26 mouse cellular contexts compared by ENCODE assay signal in the genomic region with DNA sequence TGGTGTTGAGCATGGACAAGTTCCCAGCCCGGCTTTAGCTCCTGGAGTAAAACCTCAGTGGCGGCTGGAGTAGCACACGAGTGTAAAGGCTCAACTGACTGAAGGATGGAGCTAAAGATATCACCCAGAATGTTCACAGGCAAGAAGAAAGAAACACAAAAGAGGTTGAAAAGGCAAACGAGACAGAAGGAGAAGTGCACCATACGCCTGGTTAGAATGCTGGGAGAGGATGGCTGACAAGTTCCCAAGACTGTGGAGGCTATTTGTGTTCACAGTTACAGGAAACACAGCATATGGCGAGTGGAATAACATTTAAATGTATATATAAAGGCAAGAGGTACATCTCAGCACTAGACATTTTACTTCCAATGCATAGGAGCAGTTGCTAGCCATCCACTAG. TPM values are rescaled to one million over a fixed set of nuclear protein-coding genes. Genes with fewer than 3 reads are reported as not detected.
A peak's percentile ranks its signal among the peaks of the same experiment; 100 is the strongest.
DNase-seq lines count a peak whose midpoint lies in the region; ATAC-seq lines count a peak whose summit lies in the region.
"Had no signal": no experiment of that assay in that cellular context is flagged by ENCODE, and none has a peak within 500 bp of the region (broad histone marks: within the 10 kb centered on the region; RNA-seq: fewer than 3 reads in every experiment).

No protein-coding gene starts in this region.

- H3K9me3 ChIP-seq in forebrain, embryonic 16.5 days (ENCODE audit: control insufficient read depth, low read length): no peaks in the 10 kb centered on the region
- H3K9me3 ChIP-seq: G1E had no signal

- H3K4me2 ChIP-seq in forebrain, embryonic 16.5 days (ENCODE audit: low read length): no peak overlapping the region

- H3K9ac ChIP-seq in forebrain, embryonic 16.5 days (replicated peaks; ENCODE audit: low read depth, low read length): no peak overlapping the region

- WGBS in forebrain, embryonic 16.5 days: 85% methylated on average over 6 of the region's 6 CpGs

- peaks cover 17% of the 10 kb centered on the region for H3K36me3 ChIP-seq in forebrain, embryonic 16.5 days (ENCODE audit: control insufficient read depth, insufficient read depth)

- no peaks in the 10 kb centered on the region for H3K27me3 ChIP-seq in forebrain, embryonic 16.5 days (replicated peaks; ENCODE audit: control insufficient read depth, insufficient read depth, low read length)
- H3K27me3 ChIP-seq: CH12.LX, Patski had no signal

- no peak for DNase-seq in frontal cortex, postnatal 14 days (ENCODE audit: low spot score in 2 of 2)
- peak; percentile 67 for DNase-seq in brain, adult 2 months (ENCODE audit: low read depth, low spot score)
- peak; percentile 68 for DNase-seq in telencephalon, adult 2 months (ENCODE audit: low read depth, low spot score)
- no peak for DNase-seq in gastrocnemius, postnatal 25 days
- DNase-seq: adrenal gland, adult 2 months; adrenal gland, adult 8-10 months; adrenal gland, postnatal 10 days; adrenal gland, postnatal 14 days; adrenal gland, postnatal 25 days; adrenal gland, postnatal 36 days; B cell, adult 2 months; cerebellum, adult 11 months; cerebellum, adult 11-12 months; cerebellum, adult 18-20 months; cerebellum, adult 2 months had no signal

- no peaks in the 10 kb centered on the region for H3K4me1 ChIP-seq in forebrain, embryonic 16.5 days (replicated peaks; ENCODE audit: control insufficient read depth, insufficient read depth, low read length)

- H3K4me3 ChIP-seq in forebrain, embryonic 16.5 days (replicated peaks; ENCODE audit: low read length): no peak overlapping the region

- ATAC-seq in frontal cortex, adult (ENCODE audit: low TSS enrichment): peak; percentile 89
- no peak for ATAC-seq in forebrain, embryonic 16.5 days
- ATAC-seq: activated CD4-positive, CD25-positive, alpha-beta regulatory T cell, adult 4 months; CD4-positive, CD25-positive, alpha-beta regulatory T cell, adult 4 months; Patski had no signal

- H3K27ac ChIP-seq in forebrain, embryonic 16.5 days (ENCODE audit: low read length): no peak overlapping the region

RNA-seq across cellular contexts. Expression of gene Ift172, which starts 17.9 kb away (rescaled TPM):
- total RNA-seq in gastrocnemius, postnatal 25 days (2021): 10 to 100 TPM; 21.0 to 24.4 TPM
- 34.2 and 39.4 TPM in 2 replicates for polyA plus RNA-seq in forebrain, embryonic 16.5 days (2015; fragmentation: Nextera tagmentation; extraction: Ambion mirVana)

RNA-seq across cellular contexts. Expression of gene Krtcap3, which starts 21.5 kb away (rescaled TPM):
- 1 to 10 TPM; 1.8 to 1.9 TPM for total RNA-seq in gastrocnemius, postnatal 25 days (2021)
- polyA plus RNA-seq in forebrain, embryonic 16.5 days (2015; fragmentation: Nextera tagmentation; extraction: Ambion mirVana): 2.4 and 3.8 TPM in 2 replicates

RNA-seq across cellular contexts. Expression of gene Fndc4, which starts 22.9 kb away (rescaled TPM):
- total RNA-seq in gastrocnemius, postnatal 25 days (2021): 1 to 10 TPM; 1.5 to 3.1 TPM
- 81.8 and 90.6 TPM in 2 replicates for polyA plus RNA-seq in forebrain, embryonic 16.5 days (2015; fragmentation: Nextera tagmentation; extraction: Ambion mirVana)
- total RNA-seq: MEL had no signal
- polyA plus RNA-seq: activated CD4-positive, CD25-positive, alpha-beta regulatory T cell, adult 4 months; CD4-positive, CD25-positive, alpha-beta regulatory T cell, adult 4 months; G1E had no signal

RNA-seq across cellular contexts. Expression of gene Gckr, which starts 24.2 kb away (rescaled TPM):
- total RNA-seq in gastrocnemius, postnatal 25 days (2021): not detected
- polyA plus RNA-seq in forebrain, embryonic 16.5 days (2015; fragmentation: Nextera tagmentation; extraction: Ambion mirVana): 0.27 TPM in 1 of 2 replicates, not detected in the other
- total RNA-seq: CH12.LX had no signal
- polyA plus RNA-seq: activated CD4-positive, CD25-positive, alpha-beta regulatory T cell, adult 4 months; C2C12; CD4-positive, CD25-positive, alpha-beta regulatory T cell, adult 4 months; G1E had no signal

RNA-seq across cellular contexts. Expression of gene Gm9970, which starts 32.0 kb away (rescaled TPM):
- not detected for total RNA-seq in gastrocnemius, postnatal 25 days (2021)
- polyA plus RNA-seq in forebrain, embryonic 16.5 days (2015; fragmentation: Nextera tagmentation; extraction: Ambion mirVana): 0.99 TPM in 1 of 2 replicates, not detected in the other
- total RNA-seq: adrenal gland, adult 2 months; adrenal gland, postnatal 14 days; adrenal gland, postnatal 25 days; adrenal gland, postnatal 36 days; CH12.LX; ES-E14; G1E; MEL had no signal
- polyA plus RNA-seq: activated CD4-positive, CD25-positive, alpha-beta regulatory T cell, adult 4 months; brain, embryonic 14.5 days; CD4-positive, CD25-positive, alpha-beta regulatory T cell, adult 4 months; cerebellum, adult 2 months had no signal

Comparison
In these comparisons a context has a peak if more than half of its experiments do, and no peak if none do; other contexts are left out.
1. DNase-seq: peak in brain, adult 2 months (single experiment) and telencephalon, adult 2 months (single experiment); none in frontal cortex, postnatal 14 days (0 of 2) and gastrocnemius, postnatal 25 days (single experiment).